In genomic region chr1:153192945-153193344, GRCm38 (mm10) we compare ENCODE assay signal across 21 mouse cellular contexts. TPM values are rescaled to one million over a fixed set of nuclear protein-coding genes. Genes with fewer than 3 reads are reported as not detected.
"Had no signal": no experiment of that assay in that cellular context is flagged by ENCODE, and none has a peak within 500 bp of the region (broad histone marks: within the 10 kb centered on the region; RNA-seq: fewer than 3 reads in every experiment).

No protein-coding gene starts in this region.

- H3K27me3 ChIP-seq: lung, embryonic 15.5 days had no signal

- DNase-seq: lung, adult 18-20 months; lung, postnatal 14 days; lung, postnatal 4 days; midbrain, embryonic 14.5 days; retina, postnatal 1 day; right cerebral cortex, adult 18-20 months; right cerebral cortex, postnatal 25 days; right cerebral cortex, postnatal 4 days; spleen, adult 18-20 months; thymus, adult 18-20 months; thymus, postnatal 14 days; thymus, postnatal 36 days had no signal

- H3K36me3 ChIP-seq: lung, embryonic 15.5 days; midbrain, embryonic 10.5 days; midbrain, embryonic 12.5 days; neural tube, embryonic 13.5 days; neural tube, embryonic 15.5 days had no signal

- H3K4me3 ChIP-seq: lung, embryonic 15.5 days; midbrain, embryonic 10.5 days; midbrain, embryonic 12.5 days; myocyte; neural tube, embryonic 13.5 days; neural tube, embryonic 15.5 days had no signal

- H3K9me3 ChIP-seq: lung, embryonic 15.5 days; midbrain, embryonic 10.5 days; midbrain, embryonic 12.5 days; neural tube, embryonic 13.5 days; neural tube, embryonic 15.5 days had no signal

- ATAC-seq: lung, postnatal 0 days had no signal

- H3K9ac ChIP-seq: lung, embryonic 15.5 days; midbrain, embryonic 12.5 days; neural tube, embryonic 13.5 days; neural tube, embryonic 15.5 days had no signal

- H3K27ac ChIP-seq: midbrain, embryonic 12.5 days had no signal

- H3K4me2 ChIP-seq: midbrain, embryonic 12.5 days; neural tube, embryonic 13.5 days; neural tube, embryonic 15.5 days had no signal

RNA-seq across cellular contexts. Expression of gene Lamc2, which starts 6.7 kb away (rescaled TPM):
- total RNA-seq: megakaryocyte, adult 5-6 weeks; megakaryocyte-erythroid progenitor cell, adult 5-6 weeks had no signal
